Mouse (Mus musculus): ENCODE data around the gene Rara.
A peak's percentile ranks its signal among the peaks of the same experiment; 100 is the strongest.

Gene Rara

DNA sequence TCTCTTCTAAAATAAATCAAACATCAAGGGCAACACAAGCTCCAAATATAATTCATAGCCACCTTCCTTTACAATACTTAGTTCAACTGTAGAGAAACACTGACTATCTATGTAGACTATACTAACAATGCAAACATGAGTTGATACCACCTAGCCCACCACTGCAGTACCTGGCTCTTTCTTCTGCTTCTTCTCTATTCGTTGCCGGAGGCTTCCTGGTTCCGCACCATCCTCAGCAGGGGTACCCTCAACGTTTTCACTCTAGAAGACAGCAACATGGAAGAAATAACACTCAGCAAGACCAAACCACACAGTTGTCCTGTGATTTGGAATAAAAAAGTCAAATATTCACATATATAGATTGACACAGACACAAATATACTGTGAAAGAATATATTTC is 70.0 kb downstream of the Rara start:
- DNase-seq (ENCODE audit: low read depth, low spot score): no peak

- no peak for DNase-seq (ENCODE audit: low read depth, low spot score)
Measured at GRCm38 (mm10) chr11:98998776-98999175, 71.2 kb downstream of the Rara start.

DNA sequence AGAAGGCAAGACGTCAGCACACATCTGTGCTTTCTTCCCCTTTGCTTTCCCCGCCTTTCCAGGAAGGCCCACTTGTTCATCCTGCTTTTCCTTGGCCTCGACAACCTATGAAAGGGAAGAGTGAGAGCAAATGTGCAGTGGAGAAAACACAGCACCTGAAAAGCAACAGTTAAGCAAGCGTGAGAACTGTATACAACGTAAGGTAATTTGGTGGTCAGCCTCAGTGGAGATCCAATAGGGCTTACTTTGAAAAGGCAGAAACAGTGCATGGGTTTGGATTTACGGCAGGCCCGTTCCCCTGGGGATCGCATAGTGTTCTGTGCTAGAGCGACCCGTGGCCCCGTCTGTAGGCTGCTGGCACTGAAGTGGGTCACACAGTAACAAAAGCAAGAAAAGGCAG is 71.6 kb downstream of the Rara start:
- no peak for DNase-seq (ENCODE audit: low read depth, low spot score)

DNA sequence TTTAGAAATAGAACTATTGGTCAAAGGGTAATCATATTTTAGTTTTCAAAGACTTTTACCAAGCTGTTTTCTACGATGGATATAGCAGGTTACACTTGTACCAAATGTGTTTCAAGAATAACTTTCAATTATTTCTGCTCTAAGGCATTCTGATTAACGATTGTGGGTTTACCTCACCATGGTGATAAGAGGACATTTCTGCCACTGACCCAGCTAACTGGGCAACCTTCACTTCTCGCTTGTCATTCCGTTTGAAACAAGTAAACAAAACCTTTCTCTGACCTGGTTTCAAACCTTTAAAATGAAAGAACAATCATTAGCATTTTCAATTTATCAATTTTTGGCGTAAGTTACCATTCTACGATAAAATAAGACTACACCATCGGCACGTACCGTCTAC is 79.2 kb downstream of the Rara start:
- DNase-seq (ENCODE audit: low read depth, low spot score): no peak

DNA sequence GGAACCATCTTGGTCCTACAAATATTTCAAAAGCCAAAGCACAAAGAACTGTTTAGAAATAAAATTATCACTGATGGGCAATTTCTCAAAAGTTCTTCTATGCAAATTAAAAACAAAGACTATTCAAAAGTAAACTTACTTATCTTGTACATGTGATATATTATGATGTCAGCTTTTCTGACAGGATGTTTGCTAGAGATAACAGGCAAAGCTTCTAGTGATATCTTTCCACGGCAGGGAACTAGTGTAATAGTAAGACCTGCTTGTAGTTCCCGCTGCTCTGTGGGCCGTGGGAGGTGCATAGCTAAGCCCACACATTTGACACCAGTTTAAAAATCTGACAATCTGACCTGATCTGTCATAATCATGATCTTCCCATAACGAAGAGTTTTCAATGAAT is 82.5 kb downstream of the Rara start:
- DNase-seq (ENCODE audit: low read depth, low spot score): no peak

- DNase-seq (ENCODE audit: low read depth, low spot score): no peak
Measured at GRCm38 (mm10) chr11:99010706-99011105, 83.1 kb downstream of the Rara start.

DNA sequence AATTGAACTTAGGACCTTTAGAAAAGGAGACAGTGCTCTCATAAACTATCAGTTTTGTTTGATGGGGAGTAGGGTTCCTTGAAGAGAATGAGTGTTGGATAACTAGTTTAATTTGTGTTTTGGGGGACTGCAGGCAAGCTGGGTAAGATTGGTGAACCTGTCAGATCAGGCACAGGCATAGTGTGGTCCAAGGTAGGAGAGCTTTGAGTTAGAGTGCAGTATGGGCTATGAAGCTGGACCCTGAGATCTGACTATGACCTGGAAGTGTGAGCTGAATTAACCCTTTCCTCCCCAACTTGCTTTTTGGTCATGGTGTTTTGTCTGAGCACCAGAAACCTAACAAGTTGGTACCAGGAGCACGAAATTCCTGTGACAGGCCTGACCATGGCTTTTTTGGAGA is 86.2 kb downstream of the Rara start:
- DNase-seq (ENCODE audit: low read depth, low spot score): no peak

DNA sequence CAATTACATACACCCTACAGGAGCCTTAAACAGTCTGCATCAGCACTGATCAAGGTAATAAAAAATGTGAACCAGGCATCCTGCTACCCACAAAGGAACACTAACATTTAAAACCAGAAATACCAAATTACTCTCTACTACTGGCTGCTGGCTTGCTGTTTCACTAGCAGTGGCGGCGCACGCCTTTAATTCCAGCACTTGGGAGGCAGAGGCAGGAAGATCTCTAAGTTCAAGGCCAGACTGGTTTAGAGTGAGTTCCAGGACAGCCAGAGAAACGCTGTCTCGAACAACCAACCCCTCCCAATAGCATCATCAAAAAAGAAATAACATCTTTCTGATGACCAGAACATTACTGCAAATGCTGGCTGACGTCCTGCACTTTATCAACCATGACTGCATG is 92.2 kb downstream of the Rara start:
- DNase-seq (ENCODE audit: low read depth, low spot score): no peak

DNA sequence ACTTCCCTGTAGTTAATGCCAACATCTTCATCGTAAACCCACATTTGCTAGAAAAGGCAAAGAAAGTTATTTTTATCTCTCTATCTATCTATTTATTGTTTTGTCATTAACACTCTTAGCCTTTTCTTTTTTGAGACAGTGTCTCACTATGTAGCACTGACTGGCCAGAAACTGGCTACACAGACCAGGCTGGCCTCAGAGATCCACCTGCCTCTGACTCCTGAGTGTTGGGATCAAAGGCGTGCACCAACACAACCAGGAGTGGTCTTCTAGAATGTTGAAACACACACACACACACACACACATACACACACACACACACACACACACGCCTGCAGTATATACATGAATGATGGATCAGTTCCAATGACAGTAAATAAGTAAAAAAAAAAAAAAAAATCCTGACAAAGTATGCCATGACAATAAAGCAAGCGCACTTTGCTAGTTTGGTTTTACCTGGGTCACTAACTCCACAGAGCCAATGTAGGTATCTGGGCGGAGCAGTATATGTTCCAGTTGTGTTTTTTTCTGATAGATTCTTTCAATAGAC is 94.8 kb downstream of the Rara start:
- no peak for DNase-seq (ENCODE audit: low read depth, low spot score)

- no peak for DNase-seq (ENCODE audit: low read depth, low spot score)
Measured at GRCm38 (mm10) chr11:99023094-99023493, 95.5 kb downstream of the Rara start.

DNA sequence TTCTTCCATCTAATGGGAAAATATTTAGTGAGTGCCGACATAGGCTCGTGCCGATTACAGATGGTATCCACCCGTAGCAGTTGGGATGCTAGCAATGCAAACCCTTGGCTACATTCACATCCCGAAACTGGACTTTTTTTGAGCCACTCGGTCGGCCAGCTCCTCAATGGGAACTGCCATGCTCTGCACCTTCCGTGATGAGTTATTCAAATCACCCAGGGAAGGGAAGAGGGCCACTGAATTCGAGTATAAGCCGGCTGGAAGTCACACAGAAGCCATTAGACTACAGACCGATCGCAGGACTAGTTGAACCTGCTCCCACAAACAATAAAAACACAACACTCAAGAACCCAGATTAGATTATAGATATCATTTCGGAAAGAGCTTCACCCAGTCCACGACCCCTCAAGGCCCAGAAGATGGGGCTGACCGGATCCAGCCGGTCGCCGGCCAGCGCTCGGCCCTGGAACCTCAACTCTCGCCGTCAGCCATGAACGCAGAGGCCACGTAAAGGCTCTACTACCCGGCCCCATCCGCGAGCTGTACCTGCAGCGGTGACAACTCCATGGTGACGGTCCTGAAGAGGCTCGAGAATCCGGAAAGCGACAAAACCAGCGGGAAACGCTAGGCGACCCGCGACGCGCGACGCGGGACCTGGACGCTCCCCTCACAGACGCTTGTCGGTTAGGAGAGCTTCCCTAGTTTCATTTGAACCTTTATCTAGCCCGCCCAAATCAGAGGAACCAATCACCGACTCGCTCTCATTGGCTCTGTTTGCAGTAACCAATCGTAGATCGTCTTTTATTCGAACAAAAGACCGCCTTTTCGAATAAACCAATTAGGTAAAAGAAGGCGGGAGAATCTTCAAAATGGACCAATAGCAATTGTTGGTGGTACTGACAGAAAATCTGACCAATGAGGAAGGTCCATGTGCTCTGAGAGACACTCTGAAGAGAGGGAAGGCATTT is 96.2 kb downstream of the Rara start, which contains the start of gene Top2a:
Gene Top2a (minus strand): TSS at position 690 of the 968 bp plus-strand sequence.
- DNase-seq (ENCODE audit: low read depth, low spot score): peak; percentile 97
